Mouse (Mus musculus): ENCODE measurements around the gene Baiap2l1. TPM values are rescaled to one million over a fixed set of nuclear protein-coding genes. Genes with fewer than 3 reads are reported as not detected.

The Baiap2l1 gene
- total RNA-seq, 2 experiments from 2014 or later: 0.35 to 0.41 TPM

GRCm38 (mm10) chr5:144261309-144261708 lies 96.6 kb downstream of the Baiap2l1 start:
- intact Hi-C loops (cut with DNase I): no loop called here
- no peak for TF ChIP-seq CTCF (IDR thresholded peaks at IDR 0.05)
- Histone ChIP-seq H3K4me3 (no peak overlapping the region), H3K27ac (no peak overlapping the region)
- no peak for DNase-seq (ENCODE audit: extremely low spot score in 1 of 2, low spot score in 2 of 2)

- no peak overlapping the region for H3K27ac ChIP-seq
- no peak for TF ChIP-seq CTCF (IDR thresholded peaks at IDR 0.05)
- intact Hi-C loops (cut with DNase I): no loop called here
- DNase-seq (ENCODE audit: extremely low spot score in 1 of 2, low spot score in 2 of 2): no peak
- no peak overlapping the region for H3K4me3 ChIP-seq
These were observed 97.4 kb downstream of the Baiap2l1 start for GRCm38 (mm10) chr5:144260464-144260863.

GRCm38 (mm10) chr5:144259228-144259627 lies 98.7 kb downstream of the Baiap2l1 start:
- DNase-seq (ENCODE audit: extremely low spot score in 1 of 2, low spot score in 2 of 2): no peak
- peak overlapping the region; percentile 44; the same call in 1 of the 2 replicates for H3K4me3 ChIP-seq
- no peak overlapping the region for H3K27ac ChIP-seq
- intact Hi-C loops (cut with DNase I): loop anchor here (5.0 kb wide), 1 partner anchor 37 kb away; the partner anchor contains the start of gene Tecpr1
- no peak for TF ChIP-seq CTCF (IDR thresholded peaks at IDR 0.05)

- 0 out of 2 replicates have a peak overlapping the region, but pooled peaks have one; percentile 32 for H3K27ac ChIP-seq
- H3K4me3 ChIP-seq: peak overlapping the region; percentile 44
These were observed 99.2 kb downstream of the Baiap2l1 start for GRCm38 (mm10) chr5:144258687-144259086.

GRCm38 (mm10) chr5:144258131-144258611 lies 99.7 kb downstream of the Baiap2l1 start:
- intact Hi-C loops (cut with DNase I): loop anchor here (5.0 kb wide), 1 partner anchor 36 kb away; the partner anchor contains the start of gene Tecpr1
- DNase-seq (ENCODE audit: extremely low spot score in 1 of 2, low spot score in 2 of 2): no peak
- TF ChIP-seq CTCF (IDR thresholded peaks at IDR 0.05): no peak
- H3K4me3 ChIP-seq: peak overlapping the region; percentile 44
- peak overlapping the region; percentile 71 for H3K27ac ChIP-seq

More at GRCm38 (mm10) chr5:144258687-144259086, 99.2 kb downstream of the Baiap2l1 start:
- no peak for TF ChIP-seq CTCF (IDR thresholded peaks at IDR 0.05)
- no peak for DNase-seq (ENCODE audit: extremely low spot score in 1 of 2, low spot score in 2 of 2)
- intact Hi-C loops (cut with DNase I): loop anchor here (5.0 kb wide), 1 partner anchor 36 kb away; the partner anchor contains the start of gene Tecpr1

- no peak; the same call in 1 of the 2 replicates for TF ChIP-seq CTCF (IDR thresholded peaks at IDR 0.05)
- peak overlapping the region; percentile 71 for H3K27ac ChIP-seq
These were observed 100.3 kb downstream of the Baiap2l1 start for GRCm38 (mm10) chr5:144257451-144258110.

GRCm38 (mm10) chr5:144256888-144257287 lies 101.0 kb downstream of the Baiap2l1 start:
- Histone ChIP-seq H3K4me3 (peak overlapping the region; percentile 64), H3K27ac (no peak overlapping the region)
- intact Hi-C loops (cut with DNase I): loop anchor here (5.0 kb wide), 1 partner anchor 35 kb away; the partner anchor contains the start of gene Tecpr1
- no peak for TF ChIP-seq CTCF (IDR thresholded peaks at IDR 0.05)
- DNase-seq (ENCODE audit: extremely low spot score in 1 of 2, low spot score in 2 of 2): no peak

More at GRCm38 (mm10) chr5:144257451-144258110, 100.3 kb downstream of the Baiap2l1 start:
- H3K4me3 ChIP-seq: peak overlapping the region; percentile 44
- intact Hi-C loops (cut with DNase I): loop anchor here (5.0 kb wide), 1 partner anchor 35 kb away; the partner anchor contains the start of gene Tecpr1
- no peak for DNase-seq (ENCODE audit: extremely low spot score in 1 of 2, low spot score in 2 of 2)

- no peak for DNase-seq (ENCODE audit: extremely low spot score in 1 of 2, low spot score in 2 of 2)
- TF ChIP-seq CTCF (IDR thresholded peaks at IDR 0.05): no peak
- peak overlapping the region; percentile 64 for H3K4me3 ChIP-seq
- H3K27ac ChIP-seq: peak overlapping the region; percentile 87; the same call in 1 of the 2 replicates
- intact Hi-C loops (cut with DNase I): loop anchor here (5.0 kb wide), 1 partner anchor 34 kb away; the partner anchor contains the start of gene Tecpr1
These were observed 101.4 kb downstream of the Baiap2l1 start for GRCm38 (mm10) chr5:144256541-144256870.

- intact Hi-C loops (cut with DNase I): loop anchor here (5.0 kb wide), 1 partner anchor 34 kb away; the partner anchor contains the start of gene Tecpr1
- no peak; the same call in 1 of the 2 replicates for TF ChIP-seq CTCF (IDR thresholded peaks at IDR 0.05)
- Histone ChIP-seq H3K4me3 (peak overlapping the region; percentile 64), H3K27ac (peak overlapping the region; percentile 87)
- DNase-seq (ENCODE audit: extremely low spot score in 1 of 2, low spot score in 2 of 2): peak; percentile 33 to 44
These were observed 102.0 kb downstream of the Baiap2l1 start for GRCm38 (mm10) chr5:144255632-144256540.

GRCm38 (mm10) chr5:144254811-144255631 lies 102.9 kb downstream of the Baiap2l1 start:
- DNase-seq (ENCODE audit: extremely low spot score in 1 of 2, low spot score in 2 of 2): peak; percentile 82 to 85
- intact Hi-C loops (cut with DNase I): loop anchor here (5.0 kb wide), 1 partner anchor 33 kb away; the partner anchor contains the start of gene Tecpr1
- Histone ChIP-seq H3K4me3 (peak overlapping the region; percentile 64), H3K27ac (peak overlapping the region; percentile 87)
- TF ChIP-seq CTCF (IDR thresholded peaks at IDR 0.05): no peak
